Mouse (Mus musculus) midbrain, embryonic 12.5 days (tissue): ENCODE results near the gene Grin1. TPM values are rescaled to one million over a fixed set of nuclear protein-coding genes. Genes with fewer than 3 reads are reported as not detected.

ENCODE experiments used
- ATAC-seq: fragments of 200-750 bp; cut with Nextera tagmentation; 2 replicates; pipeline ENCODE4 v1.8.0; 2017; ENCODE audit warnings: low read depth, moderate TSS enrichment, moderate library complexity; ENCODE audit not compliant: low FRiP score
- H3K27ac ChIP-seq: fragments of 300-500 bp; sonication (generic); replicated peaks from 2 replicates; pipeline ENCODE4 v1.5.1; 2016; ENCODE audit warnings: mild to moderate bottlenecking
- H3K27me3 ChIP-seq: fragments of 300-500 bp; sonication (generic); 2 replicates; pipeline ENCODE4 v1.6.1; 2016; ENCODE audit warnings: mild to moderate bottlenecking
- H3K36me3 ChIP-seq: fragments of 300-500 bp; sonication (generic); 2 replicates; pipeline ENCODE4 v1.6.1; 2016
- H3K4me1 ChIP-seq: fragments of 300-500 bp; sonication (generic); 2 replicates; pipeline ENCODE4 v1.6.1; 2016
- H3K4me2 ChIP-seq: fragments of 300-500 bp; sonication (generic); replicated peaks from 2 replicates; pipeline ENCODE4 v1.6.1; 2016; ENCODE audit warnings: mild to moderate bottlenecking, moderate library complexity
- H3K4me3 ChIP-seq: fragments of 300-500 bp; sonication (generic); 2 replicates; pipeline ENCODE4 v1.5.1; 2016; ENCODE audit warnings: mild to moderate bottlenecking
- H3K9ac ChIP-seq: fragments of 300-500 bp; sonication (generic); replicated peaks from 2 replicates; pipeline ENCODE4 v1.6.1; 2016; ENCODE audit warnings: mild to moderate bottlenecking, moderate library complexity
- H3K9me3 ChIP-seq: fragments of 300-500 bp; sonication (generic); 2 replicates; pipeline ENCODE4 v1.6.1; 2016; ENCODE audit warnings: mild to moderate bottlenecking
- whole genome bisulfite sequencing: fragments of 180-500 bp; shearing (Covaris S2); methylation state at CpG from one replicate; pipeline ENCODE4 v1.1.7; 2016; 5-methylcytosine and 5-hydroxymethylcytosine counted together
- polyA plus RNA-seq: library from polyadenylated mRNA; unstranded; fragments of >200 nt; fragmentation: Nextera tagmentation; extraction: Ambion mirVana; gene quantifications from 2 replicates; pipeline ENCODE4 v1.2.1, GENCODE M21; 2016

Grin1 gene
- polyA plus RNA-seq, 1 experiment from 2014 or later = 6.1 TPM

DNA sequence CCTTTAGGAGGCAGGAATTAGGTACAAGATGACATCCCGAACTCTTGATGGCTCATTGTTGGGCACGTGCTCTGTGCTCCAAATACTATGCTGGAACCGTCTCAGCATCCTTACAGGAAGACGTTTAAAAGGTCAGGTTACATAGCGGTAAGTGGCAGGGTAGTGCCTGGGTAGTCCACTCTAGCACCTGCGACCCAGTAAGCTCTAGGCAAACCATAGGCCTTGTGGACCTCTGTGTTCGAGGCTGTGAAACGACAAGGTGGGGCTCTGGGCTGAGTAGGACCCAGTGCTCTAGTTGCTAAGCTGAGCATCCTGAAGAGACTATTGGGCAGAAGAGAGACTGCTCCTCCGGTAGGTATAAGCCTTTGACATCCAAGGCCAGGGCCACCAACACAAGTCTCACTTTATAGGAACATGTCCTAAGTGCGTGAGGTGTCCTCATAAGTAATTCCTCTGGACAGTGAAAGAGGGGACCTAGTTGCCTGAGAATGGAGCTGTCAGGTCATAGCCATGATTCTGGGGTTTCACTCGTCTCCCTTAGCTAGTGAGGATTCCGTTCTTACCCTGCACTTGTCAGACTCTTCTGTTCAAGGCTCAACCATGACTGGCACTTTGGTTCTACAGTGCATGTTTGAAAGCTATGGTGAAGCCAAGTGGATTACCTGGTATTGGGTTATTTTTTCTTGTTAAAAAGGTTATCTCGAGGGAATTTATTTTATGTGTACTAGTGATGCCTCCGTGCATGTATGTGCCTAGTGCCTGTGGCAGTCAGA is 13.2 kb downstream of the Grin1 start:
- Histone ChIP-seq H3K4me1 (peaks cover 13% of the 10 kb centered on the region), H3K9me3 (no peaks in the 10 kb centered on the region), H3K4me3 (peak overlapping the region; percentile 45), H3K36me3 (no peaks in the 10 kb centered on the region), H3K4me2 (peak overlapping the region; percentile 81), H3K9ac (peak overlapping the region; percentile 49), H3K27ac (peak overlapping the region; percentile 39; the same call in 1 of the 2 replicates), H3K27me3 (peaks cover 68% of the 10 kb centered on the region)
- WGBS = 49% methylated on average over 14 of the region's 14 CpGs
- no peak; the same call in 1 of the 2 replicates for ATAC-seq

- peak overlapping the region; percentile 39; the same call in 1 of the 2 replicates for H3K27ac ChIP-seq
- peaks cover 13% of the 10 kb centered on the region for H3K4me1 ChIP-seq
- H3K36me3 ChIP-seq = no peaks in the 10 kb centered on the region
- ATAC-seq = peak; percentile 88
- peak overlapping the region; percentile 49 for H3K9ac ChIP-seq
- 2% methylated on average over 42 of the region's 45 CpGs for WGBS
- no peaks in the 10 kb centered on the region for H3K9me3 ChIP-seq
- H3K27me3 ChIP-seq = peaks cover 60% of the 10 kb centered on the region
- H3K4me3 ChIP-seq = peak overlapping the region; percentile 45
- peak overlapping the region; percentile 81 for H3K4me2 ChIP-seq
Measured at GRCm38 (mm10) chr2:25304657-25305541, 14.1 kb downstream of the Grin1 start.

- peaks cover 53% of the 10 kb centered on the region for H3K27me3 ChIP-seq
- H3K4me3 ChIP-seq = peak overlapping the region; percentile 45
Measured at GRCm38 (mm10) chr2:25303931-25304656, 14.9 kb downstream of the Grin1 start.

DNA sequence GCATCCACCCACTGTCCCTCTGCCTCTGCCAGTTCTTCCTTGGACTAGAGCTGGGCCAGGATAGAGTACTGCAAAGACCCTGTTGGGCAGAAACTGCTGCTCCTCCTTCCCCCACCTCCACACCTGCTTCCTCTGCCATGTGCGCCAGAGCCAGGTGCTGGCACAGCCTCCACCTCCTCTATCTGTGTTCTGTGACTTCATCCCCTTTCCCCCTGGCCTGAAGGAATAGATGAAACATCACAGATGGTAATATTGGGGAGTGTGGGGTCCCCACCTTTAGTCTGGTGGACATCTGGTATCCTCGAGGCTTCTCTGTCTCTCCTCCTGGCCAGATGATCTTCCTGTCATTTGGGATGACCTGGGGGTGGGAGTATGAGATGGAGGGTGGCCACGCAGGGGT is 15.5 kb downstream of the Grin1 start:
- Histone ChIP-seq H3K4me3 (no peak overlapping the region), H3K4me2 (no peak overlapping the region), H3K27me3 (peaks cover 48% of the 10 kb centered on the region), H3K27ac (no peak overlapping the region), H3K36me3 (no peaks in the 10 kb centered on the region), H3K4me1 (peaks cover 13% of the 10 kb centered on the region), H3K9me3 (no peaks in the 10 kb centered on the region), H3K9ac (no peak overlapping the region)
- ATAC-seq = no peak
- 69% methylated on average over 3 of the region's 3 CpGs for WGBS

More at GRCm38 (mm10) chr2:25303931-25304656, 14.9 kb downstream of the Grin1 start:
- Histone ChIP-seq H3K27ac (no peak overlapping the region), H3K4me1 (peaks cover 13% of the 10 kb centered on the region), H3K4me2 (peak overlapping the region; percentile 81), H3K36me3 (no peaks in the 10 kb centered on the region), H3K9me3 (no peaks in the 10 kb centered on the region), H3K9ac (0 out of 2 replicates have a peak overlapping the region, but pooled peaks have one; percentile 21)
- WGBS = 72% methylated on average over 7 of the region's 7 CpGs
- ATAC-seq = peak; percentile 9; the same call in 1 of the 2 replicates

DNA sequence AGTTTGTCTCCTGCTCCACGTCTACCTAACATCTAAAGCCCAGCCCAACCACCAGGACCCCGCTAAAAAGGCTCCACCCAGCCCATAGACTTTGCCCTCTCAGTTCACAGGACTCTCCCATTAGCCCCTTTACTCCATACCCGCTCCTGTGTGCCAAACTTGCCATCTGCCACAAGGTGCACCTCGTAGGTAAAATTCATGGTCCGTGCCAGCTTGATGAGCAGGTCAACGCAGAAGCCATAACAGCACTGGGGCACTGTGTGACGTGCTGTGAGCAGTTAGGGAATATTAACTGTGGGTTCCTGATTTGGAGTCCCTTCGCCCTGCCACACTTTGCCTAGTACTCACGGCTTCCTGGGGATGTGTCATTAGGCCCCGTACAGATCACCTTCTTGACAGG is 20.9 kb downstream of the Grin1 start:
- no peak overlapping the region for H3K4me3 ChIP-seq
- peaks cover 56% of the 10 kb centered on the region for H3K27me3 ChIP-seq
- H3K36me3 ChIP-seq = no peaks in the 10 kb centered on the region
- H3K4me1 ChIP-seq = no peaks in the 10 kb centered on the region
- ATAC-seq = no peak
- no peak overlapping the region for H3K9ac ChIP-seq
- H3K4me2 ChIP-seq = no peak overlapping the region
- H3K27ac ChIP-seq = no peak overlapping the region
- no peaks in the 10 kb centered on the region for H3K9me3 ChIP-seq
- WGBS = 84% methylated on average over 10 of the region's 10 CpGs

DNA sequence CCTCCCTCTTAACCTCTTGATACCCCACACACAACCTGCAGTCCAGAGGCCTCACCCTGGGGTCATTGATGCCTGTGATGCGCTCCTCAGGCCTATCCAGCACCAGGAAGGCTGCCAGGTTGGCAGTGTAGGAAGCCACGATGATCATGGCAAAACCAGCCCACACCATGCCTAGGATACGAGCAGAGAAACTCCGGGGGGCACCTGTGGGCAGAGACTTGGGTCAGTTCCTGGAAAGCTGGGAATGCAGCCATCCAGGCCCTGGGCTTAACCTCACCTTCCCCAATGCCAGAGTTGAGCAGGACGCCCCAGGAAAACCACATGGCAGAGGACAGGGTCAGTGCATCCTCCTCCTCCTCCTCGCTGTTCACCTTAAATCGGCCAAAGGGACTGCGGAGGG is 21.9 kb downstream of the Grin1 start:
- Histone ChIP-seq H3K27me3 (peaks cover 63% of the 10 kb centered on the region), H3K4me3 (no peak overlapping the region), H3K4me1 (peaks cover 4% of the 10 kb centered on the region), H3K27ac (no peak overlapping the region), H3K9me3 (no peaks in the 10 kb centered on the region), H3K36me3 (no peaks in the 10 kb centered on the region), H3K4me2 (no peak overlapping the region), H3K9ac (no peak overlapping the region)
- no peak for ATAC-seq
- 83% methylated on average over 7 of the region's 8 CpGs for WGBS

- ATAC-seq = no peak
- H3K4me3 ChIP-seq = no peak overlapping the region
- no peaks in the 10 kb centered on the region for H3K9me3 ChIP-seq
- H3K27me3 ChIP-seq = peaks cover 97% of the 10 kb centered on the region
- peaks cover 17% of the 10 kb centered on the region for H3K4me1 ChIP-seq
- WGBS = 75% methylated on average over 9 of the region's 9 CpGs
- no peak overlapping the region for H3K27ac ChIP-seq
- H3K4me2 ChIP-seq = no peak overlapping the region
- no peak overlapping the region for H3K9ac ChIP-seq
- no peaks in the 10 kb centered on the region for H3K36me3 ChIP-seq
Measured at GRCm38 (mm10) chr2:25293706-25294105, 25.3 kb downstream of the Grin1 start.

DNA sequence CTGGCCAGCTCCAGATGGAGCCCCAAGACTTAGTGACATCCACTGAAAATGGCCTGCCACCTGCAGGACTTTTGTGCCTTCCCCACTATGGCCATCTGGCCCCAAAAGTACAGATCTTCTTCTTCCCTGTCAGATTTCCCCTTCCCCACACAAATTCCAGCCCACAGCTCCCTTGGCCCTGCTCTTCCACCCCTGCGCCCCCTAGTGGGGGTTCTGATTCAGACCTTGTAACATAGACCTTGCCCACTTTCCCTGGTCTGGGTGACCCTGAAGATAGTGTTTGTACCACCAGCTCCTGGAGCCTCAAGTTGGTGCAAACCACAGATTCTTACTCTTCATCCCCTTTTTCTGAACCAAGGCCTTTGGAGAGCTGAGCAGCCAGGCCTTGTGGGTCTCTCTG is 26.1 kb downstream of the Grin1 start:
- Histone ChIP-seq H3K4me1 (peaks cover 17% of the 10 kb centered on the region), H3K27ac (no peak overlapping the region), H3K9ac (no peak overlapping the region; the same call in 1 of the 2 replicates), H3K4me3 (no peak overlapping the region), H3K4me2 (peak overlapping the region; percentile 43; the same call in 1 of the 2 replicates), H3K9me3 (no peaks in the 10 kb centered on the region), H3K36me3 (no peaks in the 10 kb centered on the region), H3K27me3 (peaks cover 98% of the 10 kb centered on the region)
- WGBS = 0% methylated on average over 1 of the region's 1 CpGs
- no peak for ATAC-seq

- Histone ChIP-seq H3K9ac (peak overlapping the region; percentile 39; the same call in 1 of the 2 replicates), H3K27ac (no peak overlapping the region), H3K36me3 (no peaks in the 10 kb centered on the region), H3K4me3 (peak overlapping the region; percentile 28), H3K4me2 (peak overlapping the region; percentile 43), H3K9me3 (no peaks in the 10 kb centered on the region), H3K4me1 (peaks cover 17% of the 10 kb centered on the region), H3K27me3 (peaks cover 94% of the 10 kb centered on the region)
- no peak; the same call in 1 of the 2 replicates for ATAC-seq
- 6% methylated on average over 39 of the region's 43 CpGs for whole genome bisulfite sequencing
Measured at GRCm38 (mm10) chr2:25292054-25292544, 26.9 kb downstream of the Grin1 start.

DNA sequence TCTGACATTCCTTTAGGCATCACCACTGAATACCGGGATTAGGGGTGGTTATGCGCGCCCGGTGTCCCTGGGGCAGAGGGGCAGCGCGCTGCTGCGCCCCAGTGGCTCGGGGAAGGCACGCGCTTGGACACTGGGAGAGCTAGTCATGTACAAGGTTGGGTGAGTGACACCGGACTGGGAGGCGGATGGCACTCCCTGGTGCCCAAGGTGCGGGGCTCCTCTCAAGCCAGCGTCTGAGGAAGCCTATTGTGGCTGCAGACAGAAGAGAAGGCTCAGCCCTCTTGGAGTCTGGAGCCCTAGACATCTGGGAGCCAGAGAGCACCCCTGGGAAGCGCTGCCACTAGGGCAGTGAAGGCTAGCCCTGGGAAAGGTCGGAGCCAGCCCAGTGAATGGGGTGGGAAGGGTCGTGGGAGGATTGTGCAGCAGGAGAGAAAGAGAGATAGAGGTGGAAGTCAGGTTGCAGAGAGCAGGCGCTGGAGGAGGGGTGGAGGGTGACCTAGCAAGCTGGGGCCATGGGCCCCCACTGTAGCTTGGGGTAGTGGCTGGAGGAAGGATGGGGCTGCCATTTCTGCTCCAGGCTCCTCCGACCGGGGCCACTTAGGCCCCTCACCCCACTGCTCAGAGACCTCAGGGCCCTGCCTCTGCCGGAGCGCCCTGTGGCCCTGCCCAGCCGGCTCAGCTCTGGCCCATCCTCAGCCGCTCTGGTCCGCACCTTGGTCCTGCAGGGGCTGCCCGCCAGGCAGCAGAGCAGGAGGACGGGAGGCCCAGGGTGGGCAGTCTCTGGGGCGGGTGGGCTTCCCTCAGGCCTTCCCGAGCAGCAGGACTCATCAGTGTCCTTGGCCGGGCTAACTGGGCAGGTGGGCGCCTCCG is 27.6 kb downstream of the Grin1 start:
- Histone ChIP-seq H3K27ac (no peak overlapping the region), H3K9ac (0 out of 2 replicates have a peak overlapping the region, but pooled peaks have one; percentile 39), H3K9me3 (no peaks in the 10 kb centered on the region), H3K4me1 (peaks cover 17% of the 10 kb centered on the region), H3K4me3 (peak overlapping the region; percentile 28), H3K36me3 (0 out of 2 replicates have a peak, but pooled peaks cover 1% of the 10 kb centered on the region), H3K27me3 (peaks cover 87% of the 10 kb centered on the region), H3K4me2 (peak overlapping the region; percentile 43)
- 5% methylated on average over 32 of the region's 32 CpGs for WGBS
- ATAC-seq = no peak; the same call in 1 of the 2 replicates
